Mouse (Mus musculus): ENCODE measurements around the gene Cdc42bpg. TPM values are rescaled to one million over a fixed set of nuclear protein-coding genes. Genes with fewer than 3 reads are reported as not detected.

Gene Cdc42bpg
- polyA plus RNA-seq, 1 experiment from 2014 or later: 0.58 TPM

- Histone ChIP-seq H3K4me1 (ENCODE audit: control insufficient read depth, insufficient read depth, low read length) (peaks cover 4% of the 10 kb centered on the region; the same call in 1 of the 2 replicates), H3K27me3 (ENCODE audit: control insufficient read depth, insufficient read depth, low read length) (no peaks in the 10 kb centered on the region), H3K9ac (ENCODE audit: low read length) (no peak overlapping the region), H3K4me3 (ENCODE audit: low read depth, low read length) (no peak overlapping the region), H3K27ac (ENCODE audit: low read depth, low read length) (no peak overlapping the region), H3K9me3 (ENCODE audit: control insufficient read depth, low read length) (no peaks in the 10 kb centered on the region), H3K36me3 (ENCODE audit: control insufficient read depth, insufficient read depth, low read length) (peaks cover 32% of the 10 kb centered on the region), H3K4me2 (ENCODE audit: low read depth) (no peak overlapping the region)
- 82% methylated on average over 7 of the region's 7 CpGs for WGBS
- ATAC-seq (ENCODE audit: insufficient read depth, low FRiP score, low TSS enrichment): no peak
- DNase-seq (ENCODE audit: low spot score): no peak
These were observed 6.6 kb upstream of the Cdc42bpg start for GRCm38 (mm10) chr19:6299450-6300267.

GRCm38 (mm10) chr19:6300402-6300841, 5.8 kb upstream of the Cdc42bpg start:
- ATAC-seq (ENCODE audit: insufficient read depth, low FRiP score, low TSS enrichment): no peak
- Histone ChIP-seq H3K27me3 (ENCODE audit: control insufficient read depth, insufficient read depth, low read length) (no peaks in the 10 kb centered on the region), H3K4me3 (ENCODE audit: low read depth, low read length) (no peak overlapping the region), H3K4me1 (ENCODE audit: control insufficient read depth, insufficient read depth, low read length) (peaks cover 4% of the 10 kb centered on the region; the same call in 1 of the 2 replicates), H3K4me2 (ENCODE audit: low read depth) (no peak overlapping the region), H3K36me3 (ENCODE audit: control insufficient read depth, insufficient read depth, low read length) (peaks cover 25% of the 10 kb centered on the region), H3K27ac (ENCODE audit: low read depth, low read length) (no peak overlapping the region), H3K9me3 (ENCODE audit: control insufficient read depth, low read length) (no peaks in the 10 kb centered on the region), H3K9ac (ENCODE audit: low read length) (no peak overlapping the region)
- WGBS: 74% methylated on average over 7 of the region's 7 CpGs
- DNase-seq (ENCODE audit: low spot score): no peak

- ATAC-seq (ENCODE audit: insufficient read depth, low FRiP score, low TSS enrichment): no peak
- Histone ChIP-seq H3K9ac (ENCODE audit: low read length) (no peak overlapping the region), H3K9me3 (ENCODE audit: control insufficient read depth, low read length) (no peaks in the 10 kb centered on the region), H3K4me1 (ENCODE audit: control insufficient read depth, insufficient read depth, low read length) (peaks cover 4% of the 10 kb centered on the region; the same call in 1 of the 2 replicates), H3K36me3 (ENCODE audit: control insufficient read depth, insufficient read depth, low read length) (peaks cover 15% of the 10 kb centered on the region), H3K27me3 (ENCODE audit: control insufficient read depth, insufficient read depth, low read length) (no peaks in the 10 kb centered on the region), H3K4me2 (ENCODE audit: low read depth) (no peak overlapping the region), H3K4me3 (ENCODE audit: low read depth, low read length) (no peak overlapping the region), H3K27ac (ENCODE audit: low read depth, low read length) (no peak overlapping the region)
- DNase-seq (ENCODE audit: low spot score): no peak
- 91% methylated on average over 5 of the region's 5 CpGs for WGBS
These were observed 4.1 kb upstream of the Cdc42bpg start for GRCm38 (mm10) chr19:6302114-6302513.

- DNase-seq (ENCODE audit: low spot score): peak; percentile 32
- Histone ChIP-seq H3K27me3 (ENCODE audit: control insufficient read depth, insufficient read depth, low read length) (no peaks in the 10 kb centered on the region), H3K4me2 (ENCODE audit: low read depth) (no peak overlapping the region), H3K4me1 (ENCODE audit: control insufficient read depth, insufficient read depth, low read length) (peaks cover 4% of the 10 kb centered on the region; the same call in 1 of the 2 replicates), H3K36me3 (ENCODE audit: control insufficient read depth, insufficient read depth, low read length) (peaks cover 14% of the 10 kb centered on the region), H3K4me3 (ENCODE audit: low read depth, low read length) (no peak overlapping the region), H3K27ac (ENCODE audit: low read depth, low read length) (no peak overlapping the region), H3K9me3 (ENCODE audit: control insufficient read depth, low read length) (no peaks in the 10 kb centered on the region), H3K9ac (ENCODE audit: low read length) (no peak overlapping the region)
- ATAC-seq (ENCODE audit: insufficient read depth, low FRiP score, low TSS enrichment): no peak
- WGBS: 31% methylated on average over 4 of the region's 4 CpGs
These were observed 3.7 kb upstream of the Cdc42bpg start for GRCm38 (mm10) chr19:6302522-6302921.

- ATAC-seq (ENCODE audit: insufficient read depth, low FRiP score, low TSS enrichment): no peak
- 75% methylated on average over 6 of the region's 6 CpGs for WGBS
- Histone ChIP-seq H3K27me3 (ENCODE audit: control insufficient read depth, insufficient read depth, low read length) (no peaks in the 10 kb centered on the region), H3K9me3 (ENCODE audit: control insufficient read depth, low read length) (no peaks in the 10 kb centered on the region), H3K4me1 (ENCODE audit: control insufficient read depth, insufficient read depth, low read length) (peaks cover 4% of the 10 kb centered on the region; the same call in 1 of the 2 replicates), H3K36me3 (ENCODE audit: control insufficient read depth, insufficient read depth, low read length) (peaks cover 6% of the 10 kb centered on the region), H3K27ac (ENCODE audit: low read depth, low read length) (no peak overlapping the region), H3K4me2 (ENCODE audit: low read depth) (no peak overlapping the region), H3K4me3 (ENCODE audit: low read depth, low read length) (no peak overlapping the region), H3K9ac (ENCODE audit: low read length) (no peak overlapping the region)
- DNase-seq (ENCODE audit: low spot score): no peak
These were observed 2.4 kb upstream of the Cdc42bpg start for GRCm38 (mm10) chr19:6303831-6304230.

GRCm38 (mm10) chr19:6304787-6305516, 1.3 kb upstream of the Cdc42bpg start:
- WGBS: 26% methylated on average over 5 of the region's 5 CpGs

GRCm38 (mm10) chr19:6305517-6306115, 640 bp upstream of the Cdc42bpg start:
- H3K9me3 ChIP-seq (ENCODE audit: control insufficient read depth, low read length): no peaks in the 10 kb centered on the region
- no peak overlapping the region for H3K27ac ChIP-seq (ENCODE audit: low read depth, low read length)
- H3K9ac ChIP-seq (ENCODE audit: low read length): no peak overlapping the region
- ATAC-seq (ENCODE audit: insufficient read depth, low FRiP score, low TSS enrichment) (no peak), DNase-seq (ENCODE audit: low spot score) (no peak)
- peaks cover under 1% of the 10 kb centered on the region; the same call in 1 of the 2 replicates for H3K4me1 ChIP-seq (ENCODE audit: control insufficient read depth, insufficient read depth, low read length)
- H3K27me3 ChIP-seq (ENCODE audit: control insufficient read depth, insufficient read depth, low read length): no peaks in the 10 kb centered on the region
- H3K36me3 ChIP-seq (ENCODE audit: control insufficient read depth, insufficient read depth, low read length): no peaks in the 10 kb centered on the region
- WGBS: 56% methylated on average over 8 of the region's 8 CpGs
- H3K4me2 ChIP-seq (ENCODE audit: low read depth): peak overlapping the region; percentile 49
- peak overlapping the region; percentile 57 for H3K4me3 ChIP-seq (ENCODE audit: low read depth, low read length)

More at GRCm38 (mm10) chr19:6304787-6305516, 1.3 kb upstream of the Cdc42bpg start:
- DNase-seq (ENCODE audit: low spot score): peak; percentile 89
- H3K4me3 ChIP-seq (ENCODE audit: low read depth, low read length): no peak overlapping the region
- H3K4me1 ChIP-seq (ENCODE audit: control insufficient read depth, insufficient read depth, low read length): peaks cover 4% of the 10 kb centered on the region; the same call in 1 of the 2 replicates
- peak; percentile 48; the same call in 1 of the 2 replicates for ATAC-seq (ENCODE audit: insufficient read depth, low FRiP score, low TSS enrichment)
- no peak overlapping the region for H3K27ac ChIP-seq (ENCODE audit: low read depth, low read length)
- H3K9me3 ChIP-seq (ENCODE audit: control insufficient read depth, low read length): no peaks in the 10 kb centered on the region
- no peaks in the 10 kb centered on the region for H3K36me3 ChIP-seq (ENCODE audit: control insufficient read depth, insufficient read depth, low read length)
- no peak overlapping the region for H3K4me2 ChIP-seq (ENCODE audit: low read depth)
- H3K9ac ChIP-seq (ENCODE audit: low read length): no peak overlapping the region
- H3K27me3 ChIP-seq (ENCODE audit: control insufficient read depth, insufficient read depth, low read length): no peaks in the 10 kb centered on the region

- Histone ChIP-seq H3K4me1 (ENCODE audit: control insufficient read depth, insufficient read depth, low read length) (no peaks in the 10 kb centered on the region), H3K9me3 (ENCODE audit: control insufficient read depth, low read length) (no peaks in the 10 kb centered on the region), H3K4me3 (ENCODE audit: low read depth, low read length) (peak overlapping the region; percentile 57), H3K27me3 (ENCODE audit: control insufficient read depth, insufficient read depth, low read length) (no peaks in the 10 kb centered on the region), H3K4me2 (ENCODE audit: low read depth) (peak overlapping the region; percentile 49), H3K36me3 (ENCODE audit: control insufficient read depth, insufficient read depth, low read length) (no peaks in the 10 kb centered on the region), H3K9ac (ENCODE audit: low read length) (peak overlapping the region; percentile 41; the same call in 1 of the 2 replicates), H3K27ac (ENCODE audit: low read depth, low read length) (no peak overlapping the region)
- ATAC-seq (ENCODE audit: insufficient read depth, low FRiP score, low TSS enrichment): peak; percentile 39; the same call in 1 of the 2 replicates
- DNase-seq (ENCODE audit: low spot score): peak; percentile 86
- WGBS: 0% methylated on average over 30 of the region's 34 CpGs
These were observed 330 bp downstream of the Cdc42bpg start for GRCm38 (mm10) chr19:6306586-6306985.

Data from neural tube, embryonic 11.5 days (tissue).